Mouse (Mus musculus): Measurements from ENCODE around the gene Igfbp5. TPM values are rescaled to one million over a fixed set of nuclear protein-coding genes. Genes with fewer than 3 reads are reported as not detected.

Igfbp5 gene
- total RNA-seq, 2 experiments from 2014 or later, result 45.6 to 55.1 TPM

GRCm38 (mm10) chr1:72823751-72824706, 50.7 kb downstream of the Igfbp5 start, which contains the start of gene Igfbp2:
Gene Igfbp2 (plus strand): TSS chr1:72824503.
- intact Hi-C loops (cut with DNase I), result no loop called here
- DNase-seq (ENCODE audit: low spot score in 2 of 2), result peak in 1 of 2 experiments; percentile 47

- no peak for DNase-seq (ENCODE audit: low spot score in 2 of 2)
- intact Hi-C loops (cut with DNase I), result no loop called here
Measured at GRCm38 (mm10) chr1:72822893-72823292, 51.8 kb downstream of the Igfbp5 start.

- intact Hi-C loops (cut with DNase I), result no loop called here
- DNase-seq (ENCODE audit: low spot score in 2 of 2), result no peak
Measured at GRCm38 (mm10) chr1:72819995-72820394, 54.7 kb downstream of the Igfbp5 start.

GRCm38 (mm10) chr1:72815616-72816015, 59.1 kb downstream of the Igfbp5 start:
- intact Hi-C loops (cut with DNase I), result no loop called here
- no peak for DNase-seq (ENCODE audit: low spot score in 2 of 2)

GRCm38 (mm10) chr1:72815184-72815583, 59.5 kb downstream of the Igfbp5 start:
- intact Hi-C loops (cut with DNase I), result no loop called here
- DNase-seq (ENCODE audit: low spot score in 2 of 2), result no peak

- DNase-seq (ENCODE audit: low spot score in 2 of 2), result no peak
- intact Hi-C loops (cut with DNase I), result no loop called here
Measured at GRCm38 (mm10) chr1:72813639-72814403, 60.9 kb downstream of the Igfbp5 start.

GRCm38 (mm10) chr1:72813089-72813638, 61.5 kb downstream of the Igfbp5 start:
- intact Hi-C loops (cut with DNase I), result no loop called here
- no peak for DNase-seq (ENCODE audit: low spot score in 2 of 2)

- no peak for DNase-seq (ENCODE audit: low spot score in 2 of 2)
- intact Hi-C loops (cut with DNase I), result no loop called here
Measured at GRCm38 (mm10) chr1:72811061-72811460, 63.6 kb downstream of the Igfbp5 start.

GRCm38 (mm10) chr1:72809951-72810675, 64.6 kb downstream of the Igfbp5 start:
- peak; percentile 15 to 83 for DNase-seq (ENCODE audit: low spot score in 2 of 2)
- intact Hi-C loops (cut with DNase I), result no loop called here

GRCm38 (mm10) chr1:72809304-72809703, 65.4 kb downstream of the Igfbp5 start:
- no peak for DNase-seq (ENCODE audit: low spot score in 2 of 2)
- intact Hi-C loops (cut with DNase I), result no loop called here

Other genes starting within 250 kb of the Igfbp5 start
- not detected for gene Ankar, start 174.3 kb downstream of the Igfbp5 start, total RNA-seq (2021)
- 100 to 1,000 TPM; 500 to 511 TPM for gene Rpl37a, start 163.6 kb downstream of the Igfbp5 start, total RNA-seq (2021)
- 10 to 100 TPM; 82.3 to 88.2 TPM for gene Igfbp2, start 50.4 kb downstream of the Igfbp5 start, total RNA-seq (2021)
- gene Tnp1, start 141.0 kb upstream of the Igfbp5 start, total RNA-seq (2021), result not detected